Mouse (Mus musculus) urinary bladder, adult 18-20 months (tissue): Measurements from ENCODE around the gene Qrfp.

Experiments used
- DNase-seq, 2 experiments: peaks; one replicate each; pipeline ENCODE4 v3.0.0; 2022; ENCODE audit warnings: low spot score in 2 of 2, mixed read lengths in 2 of 2

The Qrfp gene

DNA sequence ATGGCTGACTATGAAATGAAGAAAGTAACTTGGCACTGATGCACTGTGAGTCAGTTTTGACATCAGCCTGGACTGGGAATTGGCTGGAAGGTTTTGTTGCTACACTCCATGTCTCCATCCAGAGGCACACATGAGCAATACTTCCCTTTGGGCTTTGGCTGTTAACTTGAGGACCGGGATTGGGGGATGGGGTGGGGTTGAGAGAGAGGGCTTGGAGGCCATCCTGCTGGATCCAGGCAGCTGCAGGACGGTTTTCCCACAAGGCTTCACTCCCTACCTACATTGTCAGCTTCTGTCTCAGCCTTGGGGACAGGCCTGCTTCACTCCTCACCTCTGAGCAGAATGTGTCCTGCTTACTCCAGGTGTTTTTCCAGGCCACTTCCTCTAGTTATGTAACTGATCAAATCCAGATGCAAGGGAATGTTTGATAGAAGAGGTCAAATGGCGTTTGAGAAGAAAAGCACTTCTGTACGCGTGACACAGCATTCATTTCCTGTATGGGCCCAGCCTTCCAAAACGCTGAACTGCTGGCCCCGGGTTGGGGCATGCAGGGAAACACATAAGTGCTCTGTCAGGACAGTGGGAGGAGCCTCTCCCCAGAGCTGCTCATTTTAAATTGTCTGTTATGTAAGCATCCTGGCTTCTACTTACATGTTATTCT lies 39.5 kb downstream of the Qrfp start:
- DNase-seq, result peak in 1 of 2 experiments; percentile 67

DNA sequence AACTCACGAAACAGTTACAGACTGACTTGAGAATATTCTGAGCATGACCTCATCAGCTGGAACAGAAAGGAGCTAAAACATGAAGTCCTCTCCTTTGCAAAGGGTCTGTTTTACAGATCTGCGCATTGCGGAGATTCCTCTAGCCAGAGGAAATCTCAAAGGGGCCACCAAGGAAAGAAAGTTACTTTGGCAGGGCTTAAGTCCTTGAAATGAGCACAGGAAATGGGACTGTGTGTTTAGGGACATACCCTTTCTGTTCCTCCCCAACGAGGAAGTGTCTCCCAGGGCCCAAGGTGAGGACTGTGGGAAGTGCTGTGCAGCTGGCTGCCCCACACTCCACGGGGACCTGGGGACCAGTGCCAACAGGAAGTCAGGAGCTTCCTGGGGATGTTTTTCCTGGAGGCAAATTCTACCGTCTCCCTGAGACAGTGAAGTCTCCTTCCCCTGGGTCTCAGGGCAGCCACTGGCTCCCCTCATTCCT lies 40.7 kb downstream of the Qrfp start:
- peak in 1 of 2 experiments; percentile 25 for DNase-seq

DNA sequence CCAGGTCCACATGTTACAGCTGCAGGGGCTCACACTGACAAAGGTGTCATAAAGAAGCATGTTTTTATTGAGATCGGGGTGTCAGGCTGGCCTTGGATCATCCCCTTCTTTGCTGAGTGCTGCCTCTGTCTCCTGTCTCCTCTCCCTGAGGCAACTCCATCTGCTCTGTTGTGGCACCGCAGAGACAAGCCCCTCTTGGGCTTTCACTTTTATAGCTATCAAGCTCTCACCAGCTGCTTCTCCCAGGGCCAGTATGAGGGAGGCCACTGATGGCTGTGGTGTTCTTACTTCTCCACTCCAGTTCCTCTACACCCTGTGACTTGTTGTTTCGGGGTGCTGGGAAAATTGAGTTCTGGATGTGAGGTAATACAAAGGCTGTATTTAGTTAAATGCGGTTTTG lies 41.3 kb downstream of the Qrfp start:
- no peak for DNase-seq

DNA sequence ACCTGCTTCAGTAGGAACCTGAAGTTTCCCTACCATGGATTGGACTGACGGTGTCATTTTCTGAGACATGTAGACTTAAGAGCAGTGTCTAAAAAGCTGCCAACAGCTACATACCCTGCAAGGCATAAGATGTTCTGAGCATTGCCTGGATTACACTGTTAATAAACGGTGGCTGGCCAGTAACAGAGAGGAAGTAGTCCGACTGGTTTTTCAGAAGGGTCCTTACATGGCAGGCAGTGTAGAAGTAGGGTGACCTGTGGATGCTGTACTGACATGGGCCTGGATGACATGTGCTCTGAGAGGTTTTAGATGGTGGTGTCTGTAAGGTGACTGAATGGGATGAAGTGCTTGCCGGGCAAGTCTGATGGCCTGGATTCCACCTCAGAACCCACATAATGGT lies 42.6 kb downstream of the Qrfp start:
- DNase-seq, result no peak

DNA sequence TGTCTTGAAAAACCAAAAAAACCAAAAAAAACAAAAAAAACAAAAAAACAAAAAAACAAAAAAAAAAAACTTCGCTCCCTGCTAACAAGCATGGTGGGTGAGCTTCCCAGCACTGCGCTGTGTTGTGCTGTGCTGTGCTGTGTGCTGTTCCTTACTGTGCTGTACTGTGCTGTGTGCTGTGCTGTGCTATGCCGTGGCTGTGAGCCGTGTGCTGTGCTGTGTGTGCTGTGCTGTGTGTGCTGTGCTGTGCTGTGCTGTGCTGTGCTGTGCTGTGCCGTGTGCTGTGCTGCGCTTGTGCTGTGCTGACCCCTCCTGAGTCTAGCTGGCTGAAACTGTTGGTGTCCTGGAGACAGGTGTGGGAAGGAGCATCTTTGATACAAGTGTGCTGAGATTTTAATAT lies 43.3 kb downstream of the Qrfp start:
- DNase-seq, result no peak

DNA sequence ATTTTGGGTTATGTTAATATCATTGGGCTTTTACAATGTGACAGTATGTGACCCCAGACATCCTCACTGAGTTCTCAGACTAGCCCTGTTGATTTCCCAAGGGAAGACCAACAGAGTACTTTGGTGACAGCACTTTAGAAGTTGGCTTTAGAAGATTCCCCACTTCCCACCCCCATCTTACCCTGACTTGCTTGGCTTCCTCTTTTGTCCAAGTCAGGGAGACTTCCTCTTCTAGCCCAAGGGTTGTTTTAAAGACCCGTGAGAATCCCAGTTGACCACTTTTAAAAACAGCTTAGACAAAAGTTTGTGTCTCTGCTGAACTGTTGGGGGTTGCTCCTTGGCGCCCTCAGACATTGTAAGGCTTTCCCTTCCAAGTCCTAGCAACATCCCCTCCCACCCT lies 47.1 kb downstream of the Qrfp start:
- no peak for DNase-seq

DNA sequence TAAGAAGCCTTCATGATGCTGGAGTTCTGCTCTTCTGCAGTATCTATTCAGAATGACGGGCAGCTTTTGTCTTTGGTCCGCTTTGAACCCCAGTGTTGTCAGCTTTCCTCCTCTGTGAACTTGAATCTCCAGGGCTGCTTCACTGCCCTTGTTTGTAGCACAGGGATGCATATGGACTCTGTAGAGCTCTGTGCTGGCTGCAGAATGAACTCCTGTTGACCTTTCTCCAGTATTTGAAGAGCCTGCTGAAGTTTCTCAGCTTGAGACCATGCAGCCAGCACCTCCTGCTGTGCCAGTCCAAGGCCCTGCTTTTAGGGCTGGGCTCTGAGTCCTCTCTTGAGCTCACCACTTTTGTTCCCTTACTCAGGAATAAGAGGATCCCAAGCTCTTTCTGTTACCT lies 47.5 kb downstream of the Qrfp start:
- DNase-seq, result no peak

DNA sequence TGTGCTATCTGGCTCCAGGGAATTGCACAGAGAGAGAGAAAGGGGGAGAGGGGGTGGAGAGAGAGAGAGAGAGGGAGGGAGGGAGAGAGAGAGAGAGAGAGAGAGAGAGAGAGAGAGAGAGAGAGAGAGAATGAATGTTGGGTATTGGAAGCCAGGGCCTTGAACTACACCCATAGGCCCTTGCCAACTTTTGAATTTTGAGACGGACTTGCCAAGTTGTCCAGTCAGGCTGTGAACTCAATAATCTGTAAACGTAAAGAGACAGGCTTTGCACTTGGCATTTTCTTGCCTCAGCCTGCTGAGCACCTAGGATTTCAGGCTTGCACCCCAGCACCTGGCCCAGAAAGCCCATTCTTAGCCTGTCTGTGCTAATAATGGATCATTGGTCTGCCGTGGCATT lies 48.2 kb downstream of the Qrfp start:
- no peak for DNase-seq

DNA sequence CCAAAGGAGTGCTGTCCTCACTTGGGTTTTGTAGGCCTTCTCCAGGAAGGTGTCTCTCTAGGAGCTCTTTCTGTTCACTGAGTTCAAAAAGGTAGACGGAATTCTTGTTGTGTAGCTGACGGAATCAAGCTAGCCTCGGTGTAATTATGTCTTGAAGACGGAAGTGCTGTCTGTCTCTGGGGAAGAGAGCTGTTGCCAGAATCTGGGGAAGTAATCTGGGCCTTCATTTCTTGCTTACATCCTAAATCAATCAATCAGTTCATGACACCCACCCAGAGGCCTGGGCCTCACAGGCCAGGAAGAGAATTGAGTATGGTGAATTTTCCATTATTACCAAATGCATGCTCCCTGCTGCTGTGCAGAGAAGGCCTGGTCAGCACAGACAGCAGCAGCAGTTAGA lies 48.8 kb downstream of the Qrfp start:
- DNase-seq, result no peak

DNA sequence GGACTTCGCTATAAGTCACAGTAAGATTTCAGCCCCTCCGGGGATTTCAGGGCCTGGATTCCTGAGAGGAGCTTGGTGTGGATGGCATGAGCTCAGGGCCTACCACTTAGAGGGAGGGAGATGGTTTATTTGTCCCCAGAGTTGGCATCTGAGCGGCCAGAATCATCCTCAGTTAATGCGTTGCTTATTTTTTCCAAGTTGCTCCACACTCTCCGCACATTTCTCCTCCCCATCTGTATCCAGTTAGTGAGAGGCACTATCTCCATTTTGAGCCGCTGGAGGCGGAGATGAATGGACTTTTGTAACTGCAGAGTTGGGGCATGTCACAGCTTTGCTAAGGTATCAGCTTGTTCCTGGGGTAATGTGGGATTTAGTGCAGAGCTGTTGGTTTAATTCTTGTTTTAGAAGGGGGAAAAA lies 49.3 kb downstream of the Qrfp start:
- no peak for DNase-seq

DNA sequence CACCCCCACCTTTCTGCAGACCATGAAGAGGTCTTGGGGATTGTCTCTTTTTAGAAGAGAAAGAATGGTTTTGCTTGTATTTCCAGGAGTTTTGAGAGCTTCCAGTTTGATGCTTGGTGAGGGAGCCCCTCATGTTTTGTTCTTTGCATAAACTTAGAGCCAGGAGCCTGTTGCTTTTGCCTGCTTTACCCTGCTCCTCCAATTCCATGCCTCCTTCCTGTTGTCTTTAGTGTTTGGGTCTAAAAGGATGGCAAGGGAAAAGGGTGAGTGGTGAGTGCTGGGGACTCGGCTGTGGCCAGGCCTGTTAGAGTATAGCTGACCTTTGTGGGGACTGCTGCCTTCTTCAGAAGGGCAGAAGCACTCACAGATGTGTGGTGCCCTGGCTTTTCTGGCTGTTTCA lies 49.9 kb downstream of the Qrfp start:
- DNase-seq, result no peak

DNA sequence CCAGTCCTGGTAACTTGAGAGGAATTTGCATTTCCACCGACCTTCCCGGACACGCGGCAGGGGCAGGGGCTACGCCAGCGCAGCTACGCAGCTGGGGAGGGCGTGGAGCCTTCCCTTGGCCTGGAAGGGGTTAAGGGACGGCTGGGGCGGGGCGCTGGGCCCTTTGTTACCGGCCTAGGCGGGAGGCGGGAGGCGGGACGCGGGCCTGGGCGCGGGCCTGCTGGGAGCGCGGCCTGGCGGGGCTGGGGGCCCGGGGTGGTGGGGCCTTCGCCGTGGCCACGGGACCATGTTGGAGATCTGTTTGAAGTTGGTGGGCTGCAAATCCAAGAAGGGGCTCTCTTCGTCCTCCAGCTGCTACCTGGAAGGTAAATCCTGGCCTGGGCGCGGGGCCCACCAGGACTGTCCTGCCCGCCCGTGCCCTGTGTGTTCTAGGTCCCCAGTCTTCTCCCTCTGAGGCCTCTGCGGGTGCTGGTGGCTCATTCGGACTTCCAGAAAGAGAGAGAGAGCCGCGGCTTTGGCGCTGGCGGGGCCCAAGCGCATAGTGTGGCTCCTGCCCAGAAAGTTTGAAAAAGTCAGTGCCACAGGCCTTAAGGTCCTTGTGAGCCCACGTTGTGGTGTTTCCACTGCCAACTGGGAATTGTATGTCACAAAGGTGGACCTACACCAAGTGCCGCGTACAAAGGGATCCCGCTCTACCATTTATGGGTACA lies 50.5 kb downstream of the Qrfp start:
- DNase-seq, result peak; percentile 74 to 86

DNA sequence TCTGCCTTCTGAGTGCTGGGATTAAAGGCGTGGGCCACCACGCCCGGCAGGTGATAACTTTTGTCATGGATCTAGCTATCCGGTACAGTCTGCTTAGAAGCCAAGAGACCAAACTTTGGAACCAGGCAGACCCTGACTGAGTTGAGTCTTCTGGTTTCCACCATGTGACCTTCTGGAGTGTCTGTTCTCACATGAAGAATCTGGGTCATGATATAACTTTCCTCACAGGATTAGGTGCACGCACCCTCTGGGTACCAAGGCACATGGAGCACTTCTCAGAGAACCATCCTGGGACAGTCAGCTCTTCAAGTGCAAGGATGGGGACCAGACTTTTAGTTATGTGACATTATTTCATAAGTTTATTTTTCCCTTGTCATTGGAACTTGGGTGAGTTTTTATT lies 51.4 kb downstream of the Qrfp start:
- DNase-seq, result no peak

DNA sequence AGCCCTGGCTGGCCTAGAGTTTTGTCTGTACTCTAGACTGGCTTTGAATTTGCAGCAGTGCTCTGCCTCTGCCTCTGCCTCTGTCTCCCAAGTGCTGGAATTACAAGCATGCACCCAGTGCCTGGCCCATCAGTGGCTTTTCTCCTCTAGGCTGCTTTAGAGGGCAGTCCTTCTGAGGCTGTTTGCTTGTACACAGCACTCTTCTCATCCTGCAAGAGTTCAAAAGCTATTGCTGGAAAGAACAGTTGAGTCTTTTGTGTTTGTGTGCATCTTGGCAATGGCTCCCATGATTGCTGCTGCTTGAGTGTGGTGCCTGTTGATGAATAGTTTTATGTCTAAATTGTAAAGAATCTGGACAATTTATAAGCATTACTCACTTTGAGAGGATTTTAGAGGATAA lies 52.9 kb downstream of the Qrfp start:
- DNase-seq, result no peak
